Mouse (Mus musculus) 416B (cell line): Measurements from ENCODE around the gene Vcl.
A peak's percentile ranks its signal among the peaks of the same experiment; 100 is the strongest.

Source experiments
- DNase-seq: peaks from one replicate; pipeline ENCODE4 v3.0.0; 2011; ENCODE audit warnings: low read depth

Vcl gene

DNA sequence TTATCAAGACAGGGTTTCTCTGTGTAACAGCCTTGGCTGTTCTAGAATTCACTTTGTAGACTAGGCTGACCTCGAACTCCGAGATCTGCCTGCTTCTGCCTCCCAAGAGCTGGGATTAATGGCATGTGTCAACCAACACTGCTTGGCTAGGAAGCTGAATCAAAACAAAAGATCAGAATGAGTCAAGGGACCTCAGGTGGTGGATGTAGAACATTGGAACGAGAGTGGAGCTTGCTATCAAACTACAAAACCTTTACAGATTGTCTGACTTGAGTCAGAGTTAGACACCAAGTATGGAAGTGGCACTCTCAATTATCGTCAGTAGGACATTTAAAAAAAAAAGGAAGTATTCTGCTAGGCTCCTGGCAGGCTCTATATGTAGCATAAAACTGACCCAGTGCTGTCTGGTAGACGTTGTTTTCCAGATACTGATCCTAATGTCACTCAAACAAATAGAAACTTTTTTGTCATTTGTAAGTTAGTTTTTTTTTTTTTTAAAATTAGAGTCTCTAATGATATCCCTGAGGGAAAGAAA, 84.7 kb downstream of the Vcl start:
- no peak for DNase-seq

- DNase-seq: no peak
Observed at GRCm38 (mm10) chr14:21017871-21018270, 88.7 kb downstream of the Vcl start.

GRCm38 (mm10) chr14:21018977-21019376, 89.8 kb downstream of the Vcl start:
- DNase-seq: peak; percentile 66

DNA sequence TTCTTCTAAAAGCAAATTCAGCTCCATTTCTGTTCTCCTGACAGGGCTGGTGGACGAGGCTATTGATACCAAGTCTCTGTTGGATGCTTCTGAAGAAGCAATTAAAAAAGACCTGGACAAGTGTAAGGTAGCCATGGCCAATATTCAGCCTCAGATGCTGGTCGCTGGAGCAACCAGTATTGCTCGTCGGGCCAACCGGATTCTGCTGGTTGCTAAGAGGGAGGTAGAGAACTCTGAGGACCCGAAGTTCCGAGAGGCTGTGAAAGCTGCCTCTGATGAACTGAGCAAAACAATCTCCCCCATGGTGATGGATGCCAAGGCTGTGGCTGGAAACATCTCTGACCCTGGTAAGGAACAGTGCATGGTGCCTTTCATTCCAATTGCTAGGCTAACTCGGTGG, 91.2 kb downstream of the Vcl start:
- no peak for DNase-seq

DNA sequence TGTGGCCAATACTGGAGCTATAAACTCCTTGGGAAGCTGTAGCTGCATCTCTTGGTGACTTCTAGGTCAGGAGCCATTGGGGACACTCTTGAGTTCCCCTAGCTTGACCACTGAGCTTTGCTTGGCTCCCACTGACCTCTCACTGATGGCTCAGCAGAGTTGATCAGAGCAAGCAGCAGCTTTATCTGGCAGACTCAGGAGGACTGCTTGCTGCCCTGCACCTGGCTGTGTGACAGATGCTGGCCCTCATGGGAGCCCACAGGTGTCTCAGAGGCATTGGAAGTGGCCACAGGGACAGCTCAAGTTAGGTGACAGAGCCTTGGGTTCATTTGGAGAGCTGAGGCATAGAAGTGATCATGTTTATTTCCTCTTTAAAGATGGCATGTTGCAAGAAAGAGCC, 98.3 kb downstream of the Vcl start:
- no peak for DNase-seq

DNA sequence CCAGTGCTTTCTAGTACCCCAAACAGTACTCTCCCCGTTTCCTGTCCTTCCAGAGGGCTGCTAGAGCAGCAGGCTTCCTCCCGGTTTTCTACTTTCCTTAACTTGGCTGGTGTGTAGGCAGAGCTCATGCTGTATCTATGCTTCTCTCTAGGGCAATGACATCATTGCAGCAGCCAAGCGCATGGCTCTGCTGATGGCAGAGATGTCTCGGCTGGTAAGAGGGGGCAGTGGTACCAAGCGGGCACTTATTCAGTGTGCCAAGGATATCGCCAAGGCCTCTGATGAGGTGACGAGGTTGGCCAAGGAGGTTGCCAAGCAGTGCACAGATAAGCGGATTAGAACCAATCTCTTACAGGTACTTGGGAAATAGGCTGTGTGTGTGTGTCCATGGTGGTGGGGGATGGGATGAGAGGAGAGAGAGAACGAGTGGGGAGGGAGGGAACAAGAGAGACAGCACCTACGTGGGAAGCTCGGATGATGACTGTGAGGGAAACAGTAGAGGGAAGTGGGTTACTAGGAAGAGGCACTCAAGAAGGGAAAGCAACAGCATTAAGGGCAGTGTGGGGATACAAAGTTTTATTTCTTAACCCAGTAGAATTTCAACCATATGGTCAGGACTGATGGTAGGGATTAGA, 99.9 kb downstream of the Vcl start:
- no peak for DNase-seq

GRCm38 (mm10) chr14:21031783-21032511, 102.7 kb downstream of the Vcl start:
- peak; percentile 78 for DNase-seq

GRCm38 (mm10) chr14:21034271-21034670, 105.1 kb downstream of the Vcl start:
- DNase-seq: no peak

DNA sequence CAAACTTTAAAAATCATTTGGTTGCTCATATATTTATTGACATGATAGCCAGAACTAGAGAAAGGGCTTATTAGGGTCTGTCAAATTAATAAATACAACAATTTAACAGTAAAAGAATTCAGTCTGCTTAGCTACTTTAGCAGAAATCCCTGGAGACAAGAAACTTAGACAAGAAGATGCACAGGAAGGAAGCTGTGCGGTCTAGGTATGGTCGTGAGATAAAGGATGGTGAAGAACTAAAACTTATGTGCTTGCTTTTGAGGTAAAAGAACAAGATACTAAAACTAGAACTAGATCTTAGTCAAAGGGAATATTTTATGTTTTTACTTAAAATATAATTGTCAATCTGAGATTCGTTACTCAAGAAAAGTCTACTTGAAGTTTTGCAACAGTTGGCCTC, 105.6 kb downstream of the Vcl start:
- no peak for DNase-seq

GRCm38 (mm10) chr14:21039077-21039476, 109.9 kb downstream of the Vcl start:
- DNase-seq: no peak

- DNase-seq: no peak
Observed at GRCm38 (mm10) chr14:21039623-21040022, 110.4 kb downstream of the Vcl start.

DNA sequence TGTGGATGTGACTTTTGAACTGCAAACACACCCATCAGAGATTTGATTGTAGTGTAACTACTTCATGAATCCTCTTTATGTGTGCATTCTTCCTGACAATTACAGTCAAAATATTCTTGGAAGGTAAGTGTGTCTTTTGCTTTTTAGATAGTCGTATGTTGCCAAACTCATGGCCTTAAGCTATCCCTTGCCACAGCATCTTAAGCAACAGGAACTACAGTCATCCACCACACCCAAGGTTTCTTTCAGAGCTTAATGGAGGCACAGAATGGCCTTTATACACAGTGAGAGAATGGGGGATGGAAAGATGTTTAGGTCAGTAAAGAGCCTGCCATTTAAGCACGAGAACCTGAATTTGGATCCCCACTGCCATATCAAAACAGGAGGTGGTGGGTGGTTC, 118.6 kb downstream of the Vcl start:
- DNase-seq: peak; percentile 86

GRCm38 (mm10) chr14:21048879-21049278, 119.7 kb downstream of the Vcl start:
- peak; percentile 74 for DNase-seq

DNA sequence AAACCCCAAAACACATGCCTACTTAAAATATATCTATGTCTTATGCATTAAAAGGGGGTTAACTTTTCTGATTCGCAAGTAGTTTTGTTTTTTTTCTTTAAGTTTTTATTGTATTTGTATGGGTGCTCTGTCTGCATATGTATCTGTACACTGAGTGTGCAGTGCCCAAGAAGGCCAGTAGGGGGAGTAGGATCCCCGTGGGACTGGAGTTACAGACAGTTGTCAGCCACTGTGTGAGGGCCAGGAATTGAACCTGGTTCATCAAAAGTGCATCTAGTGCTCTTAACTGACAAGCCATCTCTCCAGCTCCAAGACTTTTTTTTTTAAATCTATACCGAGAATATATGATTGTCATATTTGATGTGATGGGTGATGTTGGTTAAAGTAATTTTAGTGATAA, 121.5 kb downstream of the Vcl start:
- peak; percentile 64 for DNase-seq

DNA sequence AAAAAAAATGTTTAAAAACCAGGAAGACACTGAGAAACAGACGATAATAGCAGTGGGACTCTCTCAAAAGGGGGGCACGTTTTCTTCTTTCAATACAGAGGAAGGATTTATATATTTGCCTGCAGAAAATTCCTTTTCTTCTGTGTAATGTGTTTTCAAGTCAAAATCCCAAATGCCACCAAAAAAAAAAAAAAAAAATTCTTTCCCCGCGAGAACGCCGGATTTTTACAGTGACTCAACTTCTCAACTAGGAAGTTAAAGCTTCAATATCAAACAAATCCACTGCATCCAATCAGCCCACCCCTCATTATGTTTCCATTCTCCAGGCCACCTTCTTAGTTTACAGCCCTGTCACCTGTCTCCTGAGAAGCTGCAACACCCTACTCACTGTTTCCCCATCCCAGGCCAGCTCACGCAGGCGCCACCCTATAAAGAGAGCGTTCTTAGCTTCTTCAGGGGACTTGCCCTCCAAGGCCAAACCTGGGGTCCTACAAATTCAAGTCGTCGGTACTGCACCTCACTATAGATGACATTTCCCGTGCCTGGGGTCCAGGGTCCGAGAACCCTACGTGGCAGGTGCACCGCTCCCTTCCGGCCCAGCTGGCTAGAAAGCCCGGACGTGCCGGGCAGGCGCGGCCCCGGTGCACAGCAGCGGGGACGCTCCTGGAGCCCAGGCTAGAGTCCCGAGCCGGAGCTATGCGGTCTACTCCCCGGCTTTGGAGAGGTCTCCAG, 122.3 kb downstream of the Vcl start:
- DNase-seq: no peak

GRCm38 (mm10) chr14:21052112-21052780, 123.0 kb downstream of the Vcl start, which contains the start of the genes Ap3m1 and Adk:
Ap3m1 (minus strand) TSS chr14:21052508.
Adk (plus strand) TSS chr14:21052574.
- DNase-seq: peak; percentile 98

DNA sequence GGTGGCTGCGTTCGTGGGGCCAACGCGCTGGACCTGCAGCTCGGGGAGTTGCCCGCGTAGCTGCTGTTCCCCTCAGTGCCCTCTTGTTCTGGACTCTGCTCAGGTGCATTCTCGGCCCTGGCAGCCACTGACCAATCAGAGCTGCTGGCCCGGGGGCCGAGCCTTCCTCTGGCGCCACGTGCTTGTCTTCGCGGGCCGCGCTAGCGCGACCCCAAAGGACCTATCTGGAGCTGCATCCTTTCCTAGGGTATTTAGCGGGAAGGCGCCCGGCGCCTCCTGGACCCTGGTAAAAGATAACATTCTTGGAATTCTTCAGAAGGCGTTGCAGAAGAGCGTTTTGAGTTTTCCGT, 123.6 kb downstream of the Vcl start:
- DNase-seq: peak; percentile 85

- DNase-seq: peak; percentile 47
Observed at GRCm38 (mm10) chr14:21053151-21053550, 124.0 kb downstream of the Vcl start.

DNA sequence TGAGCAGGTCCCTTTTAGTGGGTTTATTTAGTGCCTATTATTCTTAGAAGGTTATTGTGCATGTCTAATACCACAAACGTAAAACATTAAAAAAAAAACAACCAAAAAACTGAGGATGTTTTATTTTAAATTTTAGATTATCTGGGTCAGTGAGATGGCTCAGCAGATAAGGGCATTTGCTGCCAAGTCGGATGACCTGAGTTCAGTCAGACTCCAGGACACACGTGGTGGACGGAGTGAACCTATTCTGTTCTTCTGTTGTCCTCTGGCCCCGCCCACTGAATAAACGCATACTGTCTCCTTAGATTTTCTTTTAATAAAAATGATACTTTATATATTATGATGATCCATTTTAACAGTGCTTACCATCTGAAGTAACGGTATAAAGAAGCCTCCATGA, 124.4 kb downstream of the Vcl start:
- DNase-seq: peak; percentile 41

GRCm38 (mm10) chr14:21058972-21059371, 129.8 kb downstream of the Vcl start:
- DNase-seq: no peak

DNA sequence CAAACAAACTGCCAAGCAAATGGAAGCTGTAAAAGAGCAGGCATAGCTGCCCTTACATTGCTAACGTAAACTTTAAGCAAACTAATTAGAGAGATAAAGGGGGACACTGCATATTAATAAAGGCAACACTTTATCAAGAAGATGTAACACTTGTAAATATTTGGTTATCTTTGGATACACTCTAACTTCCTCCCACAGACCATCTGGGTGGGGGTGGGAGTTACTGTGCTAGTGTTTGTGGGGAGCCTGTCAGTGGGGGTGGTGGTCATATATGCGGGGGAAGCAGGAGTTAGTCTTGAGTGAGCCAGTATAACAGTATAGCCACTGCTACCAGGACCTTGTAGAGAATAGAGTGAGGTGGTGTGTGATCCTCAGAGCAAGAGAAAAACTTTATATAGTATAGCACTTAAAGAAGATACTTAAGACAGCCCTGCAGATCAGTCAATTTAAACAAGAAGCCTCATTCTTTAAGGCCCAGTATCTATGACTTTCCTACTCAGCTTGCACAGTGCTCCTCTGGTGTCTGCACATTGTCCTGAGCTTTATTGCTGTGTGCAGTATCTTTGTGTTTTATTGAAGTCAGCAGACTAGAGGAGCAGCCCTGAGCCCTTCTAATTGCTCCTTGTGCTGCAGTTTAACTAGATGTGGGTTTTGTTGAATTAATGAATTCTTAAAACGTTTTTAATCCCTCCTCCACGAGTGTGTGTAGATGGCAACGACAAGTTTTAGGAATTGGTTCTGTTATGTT, 133.7 kb downstream of the Vcl start:
- DNase-seq: no peak

- DNase-seq: no peak
Observed at GRCm38 (mm10) chr14:21064321-21064720, 135.1 kb downstream of the Vcl start.
